Mouse (Mus musculus) Muller cell, postnatal 12 days (primary cell): ENCODE data around the gene Havcr2.
A peak's percentile ranks its signal among the peaks of the same experiment; 100 is the strongest.

Source experiments
- DNase-seq: peaks from one replicate; pipeline ENCODE4 v3.0.0-alpha.2; 2015; ENCODE audit errors: inconsistent ontology term

Havcr2 gene

GRCm38 (mm10) chr11:46454453-46455045 is at the start of gene Havcr2:
Gene Havcr2, plus strand, starts transcription at chr11:46454935.
- no peak for DNase-seq

- DNase-seq, result no peak
Observed at GRCm38 (mm10) chr11:46404986-46405385, 49.7 kb upstream of the Havcr2 start.

GRCm38 (mm10) chr11:46406721-46407120 is 48.0 kb upstream of the Havcr2 start:
- DNase-seq, result no peak

- DNase-seq, result no peak
Observed at GRCm38 (mm10) chr11:46410018-46410563, 44.6 kb upstream of the Havcr2 start.

GRCm38 (mm10) chr11:46418438-46418837 is 36.3 kb upstream of the Havcr2 start:
- DNase-seq, result no peak

- no peak for DNase-seq
Observed at GRCm38 (mm10) chr11:46418860-46419259, 35.9 kb upstream of the Havcr2 start.

GRCm38 (mm10) chr11:46421086-46421888 is 33.4 kb upstream of the Havcr2 start:
- no peak for DNase-seq

- peak; percentile 51 for DNase-seq
Observed at GRCm38 (mm10) chr11:46428131-46428530, 26.6 kb upstream of the Havcr2 start.

GRCm38 (mm10) chr11:46430123-46430522 is 24.6 kb upstream of the Havcr2 start:
- no peak for DNase-seq

- DNase-seq, result peak; percentile 35
Observed at GRCm38 (mm10) chr11:46431129-46431528, 23.6 kb upstream of the Havcr2 start.

GRCm38 (mm10) chr11:46435363-46435762 is 19.4 kb upstream of the Havcr2 start:
- no peak for DNase-seq

- peak; percentile 93 for DNase-seq
Observed at GRCm38 (mm10) chr11:46436760-46437458, 17.8 kb upstream of the Havcr2 start, which contains the start of gene Med7. Gene Med7, plus strand, starts transcription at chr11:46436925.

GRCm38 (mm10) chr11:46437459-46438000 is 17.2 kb upstream of the Havcr2 start:
- peak; percentile 19 for DNase-seq

- no peak for DNase-seq
Observed at GRCm38 (mm10) chr11:46439005-46439543, 15.7 kb upstream of the Havcr2 start.

GRCm38 (mm10) chr11:46441774-46442173 is 13.0 kb upstream of the Havcr2 start:
- DNase-seq, result no peak

GRCm38 (mm10) chr11:46443152-46443551 is 11.6 kb upstream of the Havcr2 start:
- DNase-seq, result no peak

- DNase-seq, result no peak
Observed at GRCm38 (mm10) chr11:46443979-46444378, 10.8 kb upstream of the Havcr2 start.

GRCm38 (mm10) chr11:46446150-46446549 is 8.6 kb upstream of the Havcr2 start:
- DNase-seq, result no peak

GRCm38 (mm10) chr11:46447644-46448484 is 6.9 kb upstream of the Havcr2 start:
- no peak for DNase-seq

- no peak for DNase-seq
Observed at GRCm38 (mm10) chr11:46449461-46450080, 5.2 kb upstream of the Havcr2 start.
